Mouse (Mus musculus): ENCODE data around the gene Mapre3. TPM values are rescaled to one million over a fixed set of nuclear protein-coding genes. Genes with fewer than 3 reads are reported as not detected.

The Mapre3 gene
- polyA plus RNA-seq, 1 experiment: 2.4 TPM

- 41% methylated on average over 5 of the region's 5 CpGs for WGBS
- Histone ChIP-seq H3K4me3 (replicated peaks; ENCODE audit: control insufficient read depth, low read depth, low read length) (no peak overlapping the region), H3K4me1 (ENCODE audit: control insufficient read depth, insufficient read depth, low read length) (no peaks in the 10 kb centered on the region), H3K27ac (ENCODE audit: control insufficient read depth, insufficient read depth, low read depth, low read length, poor library complexity) (no peak overlapping the region)
- TF ChIP-seq POLR2A (IDR thresholded peaks at IDR 0.05; ENCODE audit: borderline replicate concordance, control insufficient read depth, low read depth, low read length) (no peak), CTCF (IDR thresholded peaks at IDR 0.05; ENCODE audit: control insufficient read depth, insufficient read depth, low read length) (no peak)
These were observed 27.1 kb upstream of the Mapre3 start for GRCm38 (mm10) chr5:30787381-30787780.

GRCm38 (mm10) chr5:30790047-30790446 is 24.4 kb upstream of the Mapre3 start:
- WGBS: 75% methylated on average over 3 of the region's 3 CpGs

GRCm38 (mm10) chr5:30796125-30796524 is 18.3 kb upstream of the Mapre3 start:
- Histone ChIP-seq H3K4me3 (replicated peaks; ENCODE audit: control insufficient read depth, low read depth, low read length) (no peak overlapping the region), H3K4me1 (ENCODE audit: control insufficient read depth, insufficient read depth, low read length) (no peaks in the 10 kb centered on the region), H3K27ac (ENCODE audit: control insufficient read depth, insufficient read depth, low read depth, low read length, poor library complexity) (no peak overlapping the region)
- WGBS: 9% methylated on average over 12 of the region's 12 CpGs
- peak; percentile 86 for TF ChIP-seq CTCF (IDR thresholded peaks at IDR 0.05; ENCODE audit: control insufficient read depth, insufficient read depth, low read length)
- no peak for TF ChIP-seq POLR2A (IDR thresholded peaks at IDR 0.05; ENCODE audit: borderline replicate concordance, control insufficient read depth, low read depth, low read length)

More at GRCm38 (mm10) chr5:30790047-30790446, 24.4 kb upstream of the Mapre3 start:
- H3K27ac ChIP-seq (ENCODE audit: control insufficient read depth, insufficient read depth, low read depth, low read length, poor library complexity): no peak overlapping the region
- TF ChIP-seq POLR2A (IDR thresholded peaks at IDR 0.05; ENCODE audit: borderline replicate concordance, control insufficient read depth, low read depth, low read length): no peak
- no peak for TF ChIP-seq CTCF (IDR thresholded peaks at IDR 0.05; ENCODE audit: control insufficient read depth, insufficient read depth, low read length)
- H3K4me1 ChIP-seq (ENCODE audit: control insufficient read depth, insufficient read depth, low read length): no peaks in the 10 kb centered on the region
- no peak overlapping the region for H3K4me3 ChIP-seq (replicated peaks; ENCODE audit: control insufficient read depth, low read depth, low read length)

GRCm38 (mm10) chr5:30797482-30797881 is 17.0 kb upstream of the Mapre3 start:
- TF ChIP-seq POLR2A (IDR thresholded peaks at IDR 0.05; ENCODE audit: borderline replicate concordance, control insufficient read depth, low read depth, low read length) (no peak), CTCF (IDR thresholded peaks at IDR 0.05; ENCODE audit: control insufficient read depth, insufficient read depth, low read length) (no peak)
- 60% methylated on average over 7 of the region's 7 CpGs for WGBS
- peak overlapping the region; percentile 26 for H3K27ac ChIP-seq (ENCODE audit: control insufficient read depth, insufficient read depth, low read depth, low read length, poor library complexity)
- no peaks in the 10 kb centered on the region for H3K4me1 ChIP-seq (ENCODE audit: control insufficient read depth, insufficient read depth, low read length)
- H3K4me3 ChIP-seq (replicated peaks; ENCODE audit: control insufficient read depth, low read depth, low read length): no peak overlapping the region

GRCm38 (mm10) chr5:30797982-30798381 is 16.5 kb upstream of the Mapre3 start:
- Histone ChIP-seq H3K4me3 (replicated peaks; ENCODE audit: control insufficient read depth, low read depth, low read length) (no peak overlapping the region), H3K27ac (ENCODE audit: control insufficient read depth, insufficient read depth, low read depth, low read length, poor library complexity) (peak overlapping the region; percentile 26; the same call in 1 of the 2 replicates), H3K4me1 (ENCODE audit: control insufficient read depth, insufficient read depth, low read length) (no peaks in the 10 kb centered on the region)
- WGBS: 58% methylated on average over 8 of the region's 8 CpGs
- TF ChIP-seq CTCF (IDR thresholded peaks at IDR 0.05; ENCODE audit: control insufficient read depth, insufficient read depth, low read length) (no peak), POLR2A (IDR thresholded peaks at IDR 0.05; ENCODE audit: borderline replicate concordance, control insufficient read depth, low read depth, low read length) (no peak)

GRCm38 (mm10) chr5:30798965-30799364 is 15.5 kb upstream of the Mapre3 start:
- TF ChIP-seq CTCF (IDR thresholded peaks at IDR 0.05; ENCODE audit: control insufficient read depth, insufficient read depth, low read length): no peak
- no peak for TF ChIP-seq POLR2A (IDR thresholded peaks at IDR 0.05; ENCODE audit: borderline replicate concordance, control insufficient read depth, low read depth, low read length)
- Histone ChIP-seq H3K4me1 (ENCODE audit: control insufficient read depth, insufficient read depth, low read length) (no peaks in the 10 kb centered on the region), H3K4me3 (replicated peaks; ENCODE audit: control insufficient read depth, low read depth, low read length) (no peak overlapping the region), H3K27ac (ENCODE audit: control insufficient read depth, insufficient read depth, low read depth, low read length, poor library complexity) (no peak overlapping the region)
- WGBS: 46% methylated on average over 6 of the region's 6 CpGs

DNA sequence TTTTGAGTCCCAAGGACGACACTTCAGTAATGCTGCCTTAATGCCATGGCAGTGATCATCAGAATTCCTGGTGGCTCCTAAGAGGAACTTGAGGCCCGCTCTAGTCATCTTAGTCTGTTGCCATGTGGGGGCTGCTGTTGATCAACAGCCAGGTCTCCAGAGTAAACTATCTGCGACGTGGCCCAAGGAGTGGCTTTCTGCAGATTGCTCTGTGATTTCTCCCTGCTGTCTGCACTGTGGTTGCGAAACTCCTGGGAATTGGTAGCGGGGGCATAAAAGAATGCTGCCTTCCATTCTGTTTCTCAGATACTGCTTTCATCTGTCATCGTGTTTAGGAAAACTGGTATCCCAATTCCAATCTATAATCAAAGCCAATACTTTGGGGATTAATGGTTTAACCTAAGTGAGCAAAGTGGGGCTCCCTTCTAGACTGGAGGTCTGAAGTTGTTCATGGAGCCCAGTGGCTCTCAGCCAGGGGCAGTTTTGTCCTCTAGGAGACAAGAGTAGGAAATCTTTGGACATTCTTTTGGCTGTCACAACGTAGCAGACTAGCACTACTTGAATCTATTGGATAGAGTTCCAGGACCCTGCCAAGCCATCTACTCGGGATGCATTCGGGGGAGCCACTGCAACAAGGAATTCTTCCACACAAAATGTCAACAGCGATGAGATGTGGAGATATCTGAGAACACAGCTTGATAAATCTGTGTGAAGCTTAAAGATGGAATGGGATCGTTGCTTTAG is 11.5 kb upstream of the Mapre3 start:
- Histone ChIP-seq H3K4me1 (ENCODE audit: control insufficient read depth, insufficient read depth, low read length) (no peaks in the 10 kb centered on the region), H3K4me3 (replicated peaks; ENCODE audit: control insufficient read depth, low read depth, low read length) (no peak overlapping the region), H3K27ac (ENCODE audit: control insufficient read depth, insufficient read depth, low read depth, low read length, poor library complexity) (no peak overlapping the region)
- 67% methylated on average over 12 of the region's 12 CpGs for WGBS
- TF ChIP-seq POLR2A (IDR thresholded peaks at IDR 0.05; ENCODE audit: borderline replicate concordance, control insufficient read depth, low read depth, low read length): no peak
- TF ChIP-seq CTCF (IDR thresholded peaks at IDR 0.05; ENCODE audit: control insufficient read depth, insufficient read depth, low read length): no peak

DNA sequence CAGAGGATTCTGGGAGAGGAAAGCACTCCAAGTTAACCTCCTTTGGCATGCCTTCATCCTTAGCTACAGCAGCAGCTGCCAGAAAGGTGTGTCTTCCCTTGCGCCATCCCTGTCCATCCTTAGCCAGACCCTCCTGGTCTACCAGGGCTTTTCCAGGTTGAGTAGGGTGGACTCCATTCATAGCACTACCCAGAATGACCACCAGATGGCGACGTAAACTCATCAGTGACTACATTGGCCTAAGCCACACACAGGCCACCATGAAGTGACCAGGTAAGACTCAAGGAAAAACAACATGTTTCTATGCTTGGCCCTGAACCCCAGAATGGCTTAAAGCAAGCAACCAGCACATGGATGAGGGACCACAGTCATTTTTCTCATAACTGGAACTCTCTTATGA is 8.3 kb upstream of the Mapre3 start:
- H3K4me1 ChIP-seq (ENCODE audit: control insufficient read depth, insufficient read depth, low read length): no peaks in the 10 kb centered on the region
- H3K4me3 ChIP-seq (replicated peaks; ENCODE audit: control insufficient read depth, low read depth, low read length): no peak overlapping the region
- WGBS: 7% methylated on average over 3 of the region's 3 CpGs
- TF ChIP-seq POLR2A (IDR thresholded peaks at IDR 0.05; ENCODE audit: borderline replicate concordance, control insufficient read depth, low read depth, low read length) (no peak), CTCF (IDR thresholded peaks at IDR 0.05; ENCODE audit: control insufficient read depth, insufficient read depth, low read length) (peak; percentile 95)
- no peak overlapping the region for H3K27ac ChIP-seq (ENCODE audit: control insufficient read depth, insufficient read depth, low read depth, low read length, poor library complexity)
